Mouse (Mus musculus): ENCODE results near the gene Gm16181. TPM values are rescaled to one million over a fixed set of nuclear protein-coding genes. Genes with fewer than 3 reads are reported as not detected.

Gene Gm16181
- polyA plus RNA-seq, 1 experiment, result not detected

GRCm38 (mm10) chr17:35249451-35250197 is 29.0 kb downstream of the Gm16181 start:
- TF ChIP-seq GATA1 (IDR thresholded peaks at IDR 0.05; ENCODE audit: low read length), result no peak
- no peak for TF ChIP-seq TAL1 (IDR thresholded peaks at IDR 0.05; ENCODE audit: low read length)
- H3K9me3 ChIP-seq (ENCODE audit: control insufficient read depth, low read length), result no peaks in the 10 kb centered on the region
- no peak overlapping the region for H3K4me3 ChIP-seq (replicated peaks)
- H3K27me3 ChIP-seq (ENCODE audit: control insufficient read depth), result no peaks in the 10 kb centered on the region
- peaks cover 26% of the 10 kb centered on the region for H3K4me1 ChIP-seq (ENCODE audit: control insufficient read depth)
- H3K36me3 ChIP-seq (ENCODE audit: control insufficient read depth), result peaks cover 99% of the 10 kb centered on the region

GRCm38 (mm10) chr17:35250348-35251120 is 29.9 kb downstream of the Gm16181 start:
- Histone ChIP-seq H3K27me3 (ENCODE audit: control insufficient read depth) (peaks cover 2% of the 10 kb centered on the region; the same call in 1 of the 2 replicates), H3K36me3 (ENCODE audit: control insufficient read depth) (peaks cover 92% of the 10 kb centered on the region), H3K9me3 (ENCODE audit: control insufficient read depth, low read length) (no peaks in the 10 kb centered on the region), H3K4me3 (replicated peaks) (no peak overlapping the region), H3K4me1 (ENCODE audit: control insufficient read depth) (peaks cover 17% of the 10 kb centered on the region)
- TF ChIP-seq GATA1 (IDR thresholded peaks at IDR 0.05; ENCODE audit: low read length) (no peak), TAL1 (IDR thresholded peaks at IDR 0.05; ENCODE audit: low read length) (no peak)

- Histone ChIP-seq H3K27me3 (ENCODE audit: control insufficient read depth) (peaks cover 2% of the 10 kb centered on the region; the same call in 1 of the 2 replicates), H3K4me1 (ENCODE audit: control insufficient read depth) (peaks cover 12% of the 10 kb centered on the region), H3K4me3 (replicated peaks) (no peak overlapping the region), H3K36me3 (ENCODE audit: control insufficient read depth) (peaks cover 85% of the 10 kb centered on the region), H3K9me3 (ENCODE audit: control insufficient read depth, low read length) (no peaks in the 10 kb centered on the region)
- TF ChIP-seq GATA1 (IDR thresholded peaks at IDR 0.05; ENCODE audit: low read length) (no peak), TAL1 (IDR thresholded peaks at IDR 0.05; ENCODE audit: low read length) (no peak)
Measured at GRCm38 (mm10) chr17:35251162-35251719, 30.6 kb downstream of the Gm16181 start.

GRCm38 (mm10) chr17:35251981-35252380 is 31.3 kb downstream of the Gm16181 start:
- no peak overlapping the region for H3K4me3 ChIP-seq (replicated peaks)
- TF ChIP-seq GATA1 (IDR thresholded peaks at IDR 0.05; ENCODE audit: low read length) (no peak), TAL1 (IDR thresholded peaks at IDR 0.05; ENCODE audit: low read length) (no peak)
- H3K9me3 ChIP-seq (ENCODE audit: control insufficient read depth, low read length), result no peaks in the 10 kb centered on the region
- H3K36me3 ChIP-seq (ENCODE audit: control insufficient read depth), result peaks cover 78% of the 10 kb centered on the region
- H3K4me1 ChIP-seq (ENCODE audit: control insufficient read depth), result peaks cover 8% of the 10 kb centered on the region
- peaks cover 3% of the 10 kb centered on the region; the same call in 1 of the 2 replicates for H3K27me3 ChIP-seq (ENCODE audit: control insufficient read depth)

- Histone ChIP-seq H3K27me3 (ENCODE audit: control insufficient read depth) (peaks cover 5% of the 10 kb centered on the region; the same call in 1 of the 2 replicates), H3K4me1 (ENCODE audit: control insufficient read depth) (peaks cover 13% of the 10 kb centered on the region), H3K9me3 (ENCODE audit: control insufficient read depth, low read length) (no peaks in the 10 kb centered on the region), H3K4me3 (replicated peaks) (no peak overlapping the region), H3K36me3 (ENCODE audit: control insufficient read depth) (peaks cover 70% of the 10 kb centered on the region)
- TF ChIP-seq TAL1 (IDR thresholded peaks at IDR 0.05; ENCODE audit: low read length), result no peak
- no peak for TF ChIP-seq GATA1 (IDR thresholded peaks at IDR 0.05; ENCODE audit: low read length)
Measured at GRCm38 (mm10) chr17:35252619-35253292, 32.1 kb downstream of the Gm16181 start.

- Histone ChIP-seq H3K36me3 (ENCODE audit: control insufficient read depth) (peaks cover 63% of the 10 kb centered on the region), H3K27me3 (ENCODE audit: control insufficient read depth) (peaks cover 5% of the 10 kb centered on the region; the same call in 1 of the 2 replicates), H3K4me1 (ENCODE audit: control insufficient read depth) (peaks cover 18% of the 10 kb centered on the region), H3K4me3 (replicated peaks) (no peak overlapping the region), H3K9me3 (ENCODE audit: control insufficient read depth, low read length) (no peaks in the 10 kb centered on the region)
- TF ChIP-seq TAL1 (IDR thresholded peaks at IDR 0.05; ENCODE audit: low read length) (no peak), GATA1 (IDR thresholded peaks at IDR 0.05; ENCODE audit: low read length) (no peak)
Measured at GRCm38 (mm10) chr17:35253293-35254093, 32.9 kb downstream of the Gm16181 start.

GRCm38 (mm10) chr17:35254241-35255098 is 33.8 kb downstream of the Gm16181 start:
- Histone ChIP-seq H3K4me1 (ENCODE audit: control insufficient read depth) (peaks cover 24% of the 10 kb centered on the region), H3K4me3 (replicated peaks) (no peak overlapping the region), H3K36me3 (ENCODE audit: control insufficient read depth) (peaks cover 53% of the 10 kb centered on the region), H3K27me3 (ENCODE audit: control insufficient read depth) (peaks cover 8% of the 10 kb centered on the region), H3K9me3 (ENCODE audit: control insufficient read depth, low read length) (no peaks in the 10 kb centered on the region)
- TF ChIP-seq GATA1 (IDR thresholded peaks at IDR 0.05; ENCODE audit: low read length), result no peak
- TF ChIP-seq TAL1 (IDR thresholded peaks at IDR 0.05; ENCODE audit: low read length), result no peak

Measured in erythroblast, embryonic 14.5 days (primary cell).